Mouse (Mus musculus): ENCODE data around the gene Tbrg4.

GRCm38 (mm10) chr11:6670826-6671225, 45.0 kb upstream of the Tbrg4 start:
- TF ChIP-seq CTCF (conservative IDR thresholded peaks at IDR 0.05; ENCODE audit: low read length) (no peak), POU5F1 (IDR thresholded peaks at IDR 0.05; ENCODE audit: borderline replicate concordance, low read length) (no peak)
